Mouse (Mus musculus): Measurements from ENCODE around the gene Zfp27. TPM values are rescaled to one million over a fixed set of nuclear protein-coding genes. Genes with fewer than 3 reads are reported as not detected.

The Zfp27 gene
- 9.3 and 9.5 TPM in 2 replicates for polyA plus RNA-seq (2015; fragmentation: Nextera tagmentation; extraction: Ambion mirVana)

DNA sequence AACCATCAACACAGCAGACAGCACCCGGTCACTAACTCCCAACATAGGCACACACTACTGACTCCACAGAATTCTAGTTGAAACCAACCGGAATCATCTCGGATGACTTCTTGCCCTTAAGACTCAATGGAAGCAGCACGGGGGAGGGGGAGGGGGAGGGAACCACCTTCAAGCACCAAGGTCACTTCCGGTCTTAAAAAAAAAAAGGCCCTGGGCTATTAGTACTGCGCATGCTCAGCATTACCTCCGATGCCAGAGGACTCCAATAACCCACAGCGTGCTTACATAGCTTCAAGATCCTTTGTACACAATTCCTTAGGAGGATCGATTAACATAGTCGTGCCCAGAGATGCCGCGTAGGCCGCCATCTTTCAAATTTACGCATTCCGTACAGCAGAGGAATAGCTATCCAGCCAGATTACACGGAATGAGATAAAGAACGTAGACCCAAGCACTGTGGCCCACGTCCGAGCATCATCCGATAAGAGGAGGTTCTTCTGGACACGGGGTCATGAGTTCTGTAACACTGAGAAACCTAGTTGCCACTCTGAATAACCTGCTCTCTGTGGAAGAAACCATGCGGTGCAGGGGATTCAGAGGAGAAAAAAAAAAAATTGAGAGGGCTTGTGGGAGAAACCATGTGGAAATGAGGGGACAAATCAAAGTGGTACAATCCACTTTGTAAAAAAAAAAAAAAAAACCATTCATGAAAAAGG, at the start of gene Zfp27:
Gene Zfp27, minus strand, starts transcription at position 607 of the 716 bp plus-strand sequence.

GRCm38 (mm10) chr7:29953513-29954401, 47.4 kb upstream of the Zfp27 start, which contains the start of gene Zfp74:
Gene Zfp74, minus strand, starts transcription at chr7:29954089.

GRCm38 (mm10) chr7:29908130-29908950, 2.0 kb upstream of the Zfp27 start, which contains the start of gene Zfp383:
Gene Zfp383, plus strand, starts transcription at chr7:29908223.

DNA sequence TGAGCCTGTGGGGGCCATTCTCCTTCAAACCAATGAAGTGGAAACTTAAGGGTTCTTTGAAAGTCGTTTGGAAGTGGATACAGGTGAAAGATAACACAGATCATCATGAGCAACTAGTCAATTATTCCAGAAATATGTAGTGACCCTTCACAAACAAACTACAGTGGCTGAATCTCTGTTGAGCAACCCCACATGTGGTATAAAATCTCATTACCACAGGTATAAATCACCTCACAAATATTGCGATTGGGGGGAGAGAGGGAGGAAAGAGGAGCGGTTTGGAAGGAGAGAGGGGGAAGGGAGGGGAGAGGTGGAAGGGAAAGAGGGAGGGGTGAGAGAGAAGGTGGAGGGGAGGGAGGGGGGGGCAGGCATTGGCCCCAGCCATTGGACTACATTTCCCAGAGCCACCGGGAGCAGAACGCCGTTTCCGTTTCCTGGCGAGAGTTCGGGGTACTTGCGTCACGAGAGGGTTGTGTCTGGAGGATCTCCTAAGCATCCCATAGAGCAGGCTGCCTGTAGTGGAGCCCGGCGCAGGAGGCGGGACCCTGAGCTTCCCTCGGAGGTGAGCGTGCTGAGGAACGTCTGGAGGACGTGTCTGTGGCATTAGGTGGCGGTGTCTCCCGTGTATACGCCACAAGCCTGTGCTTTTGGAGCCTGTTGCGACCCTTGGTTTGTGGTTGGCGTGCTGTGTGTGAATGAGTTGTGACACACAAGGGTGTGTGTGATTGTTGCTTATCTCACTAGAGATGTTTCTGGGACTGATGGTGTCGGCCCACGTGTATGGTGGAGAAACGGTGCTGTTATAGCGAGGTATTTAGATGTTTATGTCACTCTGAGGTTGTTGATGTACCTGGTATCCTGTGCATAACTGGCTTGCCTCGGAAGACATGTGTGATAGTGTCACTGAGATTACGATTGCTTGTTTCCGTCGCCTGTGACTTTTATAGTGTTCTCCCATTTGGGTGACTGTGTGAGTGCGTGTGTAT, 46.5 kb downstream of the Zfp27 start, which contains the start of gene Zfp420:
Gene Zfp420, plus strand, starts transcription at position 448 of the 986 bp plus-strand sequence.

GRCm38 (mm10) chr7:29853219-29853842, 53.0 kb downstream of the Zfp27 start, which contains the start of gene Zfp940:
Gene Zfp940, minus strand, starts transcription at chr7:29853669.

Small RNA genes lying within 50 kb of the gene (microRNA-seq; reads per million reads assigned to microRNA genes)
- gene Mir7668 = not detected

Other genes with a start within 250 kb of the Zfp27 start
- 0.06 and 0.14 TPM in 2 replicates for gene Catsperg2, start 179.5 kb downstream of the Zfp27 start, polyA plus RNA-seq (2015; fragmentation: Nextera tagmentation; extraction: Ambion mirVana)
- gene Zfp84, start 138.0 kb downstream of the Zfp27 start, polyA plus RNA-seq (2015; fragmentation: Nextera tagmentation; extraction: Ambion mirVana) = 7.3 and 7.4 TPM in 2 replicates
- 11.2 and 12.6 TPM in 2 replicates for gene Zfp30, start 122.6 kb downstream of the Zfp27 start, polyA plus RNA-seq (2015; fragmentation: Nextera tagmentation; extraction: Ambion mirVana)
- 11.8 and 12.5 TPM in 2 replicates for gene Zfp790, start 90.5 kb downstream of the Zfp27 start, polyA plus RNA-seq (2015; fragmentation: Nextera tagmentation; extraction: Ambion mirVana)
- gene Zfp940, start 52.9 kb downstream of the Zfp27 start, polyA plus RNA-seq (2015; fragmentation: Nextera tagmentation; extraction: Ambion mirVana) = 9.0 and 10.2 TPM in 2 replicates
- 13.2 and 14.1 TPM in 2 replicates for gene Zfp420, start 46.6 kb downstream of the Zfp27 start, polyA plus RNA-seq (2015; fragmentation: Nextera tagmentation; extraction: Ambion mirVana)
- 3.9 and 4.0 TPM in 2 replicates for gene Zfp383, start 1.7 kb upstream of the Zfp27 start, polyA plus RNA-seq (2015; fragmentation: Nextera tagmentation; extraction: Ambion mirVana)
- gene Zfp74, start 47.5 kb upstream of the Zfp27 start, polyA plus RNA-seq (2015; fragmentation: Nextera tagmentation; extraction: Ambion mirVana) = 14.1 and 18.0 TPM in 2 replicates
- 3.5 and 3.8 TPM in 2 replicates for gene Zfp568, start 77.4 kb upstream of the Zfp27 start, polyA plus RNA-seq (2015; fragmentation: Nextera tagmentation; extraction: Ambion mirVana)
- gene Zfp14, start 144.8 kb upstream of the Zfp27 start, polyA plus RNA-seq (2015; fragmentation: Nextera tagmentation; extraction: Ambion mirVana) = 7.7 and 8.9 TPM in 2 replicates
- gene Zfp82, start 166.3 kb upstream of the Zfp27 start, polyA plus RNA-seq (2015; fragmentation: Nextera tagmentation; extraction: Ambion mirVana) = 6.1 and 7.4 TPM in 2 replicates
- gene Gm26920, start 183.8 kb upstream of the Zfp27 start, polyA plus RNA-seq (2015; fragmentation: Nextera tagmentation; extraction: Ambion mirVana) = 1.3 TPM in 1 of 2 replicates, not detected in the other
- 14.9 and 16.5 TPM in 2 replicates for gene Zfp566, start 184.0 kb upstream of the Zfp27 start, polyA plus RNA-seq (2015; fragmentation: Nextera tagmentation; extraction: Ambion mirVana)
- gene Zfp260, start 188.2 kb upstream of the Zfp27 start, polyA plus RNA-seq (2015; fragmentation: Nextera tagmentation; extraction: Ambion mirVana) = 43.7 and 49.3 TPM in 2 replicates
- gene Zfp382, start 215.4 kb upstream of the Zfp27 start, polyA plus RNA-seq (2015; fragmentation: Nextera tagmentation; extraction: Ambion mirVana) = 13.8 and 20.1 TPM in 2 replicates

Measured in neural tube, postnatal 0 days (tissue).